Mouse (Mus musculus) left cerebral cortex, postnatal 14 days (tissue): ENCODE measurements around the gene Ttc29. TPM values are rescaled to one million over a fixed set of nuclear protein-coding genes. Genes with fewer than 3 reads are reported as not detected.

Experiments
- DNase-seq, 2 experiments: peaks; one replicate each; pipeline ENCODE4 v3.0.0; 2021 to 2022; ENCODE audit warnings: low spot score in 2 of 2, mixed read lengths in 1 of 2
- intact Hi-C: fragments of 180-260 bp; cut with DNase I; formaldehyde crosslinking; loops from one replicate; pipeline ENCODE4 v1.15.1; 2025
- total RNA-seq, 2 experiments: library from RNA; stranded (reverse); gene quantifications; 2 replicates each; pipeline ENCODE4 v1.2.3; 2021

The Ttc29 gene
- total RNA-seq, 2 experiments from 2014 or later: not detected

- DNase-seq: no peak
- intact Hi-C loops: loop anchor here (5.0 to 10.0 kb wide), 2 partner anchors 209 to 373 kb away; no protein-coding TSS in a partner anchor
Measured at GRCm38 (mm10) chr8:78438121-78438520, 225.0 kb downstream of the Ttc29 start.

DNA sequence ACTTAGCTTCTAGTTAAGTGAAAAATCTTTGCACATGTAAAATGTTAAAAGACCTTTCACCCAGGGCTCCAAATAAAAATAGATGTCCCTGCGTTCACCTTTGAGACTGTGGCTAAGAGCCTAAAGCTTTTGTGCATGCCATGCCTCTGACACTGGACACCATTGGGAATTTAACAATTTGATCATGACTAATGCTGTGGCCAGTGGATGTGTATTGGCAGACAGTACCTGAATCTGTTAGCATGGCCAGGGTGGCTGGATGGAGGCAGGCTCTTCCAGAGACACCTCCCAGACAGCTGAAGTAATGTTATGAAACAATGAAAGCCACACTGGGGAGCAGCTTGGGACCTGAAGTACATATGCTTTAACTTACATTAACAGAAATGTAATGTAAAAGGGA lies 229.7 kb downstream of the Ttc29 start:
- intact Hi-C loops: no loop called here
- DNase-seq: no peak

Other genes with a start within 250 kb of the Ttc29 start
- gene Pou4f2, start 223.3 kb downstream of the Ttc29 start, total RNA-seq: not detected